Mouse (Mus musculus) stomach, postnatal 0 days (tissue): ENCODE data around the gene Taok3. TPM values are rescaled to one million over a fixed set of nuclear protein-coding genes. Genes with fewer than 3 reads are reported as not detected.
A peak's percentile ranks its signal among the peaks of the same experiment; 100 is the strongest.

Experiments
- ATAC-seq: fragments of 200-750 bp; cut with Nextera tagmentation; 2 replicates; pipeline ENCODE4 v1.8.0; 2017; ENCODE audit not compliant: low FRiP score, low TSS enrichment
- DNase-seq: peaks from one replicate; pipeline ENCODE4 v3.0.0-alpha.2; 2016; ENCODE audit warnings: low spot score
- H3K27ac ChIP-seq: fragments of 300-500 bp; sonication (generic); replicated peaks from 2 replicates; pipeline ENCODE4 v1.5.1; 2014; ENCODE audit warnings: mild to moderate bottlenecking, control low read depth
- H3K27me3 ChIP-seq: fragments of 300-500 bp; sonication (generic); 2 replicates; pipeline ENCODE4 v1.6.1; 2014; ENCODE audit warnings: low read length; ENCODE audit not compliant: control insufficient read depth, insufficient read depth
- H3K36me3 ChIP-seq: fragments of 300-500 bp; sonication (generic); 2 replicates; pipeline ENCODE4 v1.6.1; 2014; ENCODE audit warnings: low read length, mixed read lengths; ENCODE audit not compliant: control insufficient read depth, insufficient read depth
- H3K4me1 ChIP-seq: fragments of 300-500 bp; sonication (generic); replicated peaks from 2 replicates; pipeline ENCODE4 v1.6.1; 2014; ENCODE audit warnings: antibody characterized with exemption; ENCODE audit not compliant: control insufficient read depth, insufficient read depth
- H3K4me2 ChIP-seq: fragments of 300-500 bp; sonication (generic); replicated peaks from 2 replicates; pipeline ENCODE4 v1.6.1; 2014; ENCODE audit warnings: low read depth, mild to moderate bottlenecking, control low read depth, moderate library complexity
- H3K4me3 ChIP-seq: fragments of 300-500 bp; sonication (generic); 2 replicates; pipeline ENCODE4 v1.5.1; 2014; ENCODE audit warnings: low read depth, low read length, control low read depth
- H3K9ac ChIP-seq: fragments of 300-500 bp; sonication (generic); 2 replicates; pipeline ENCODE4 v1.6.1; 2014; ENCODE audit warnings: mild to moderate bottlenecking, low read length, control low read depth, mixed read lengths
- H3K9me3 ChIP-seq: fragments of 300-500 bp; sonication (generic); 2 replicates; pipeline ENCODE4 v1.6.1; 2016; ENCODE audit warnings: low read length; ENCODE audit not compliant: control insufficient read depth
- CTCF ChIP-seq: IDR thresholded peaks from 2 replicates; pipeline ENCODE4 v1.5.1; 2016; ENCODE audit warnings: antibody characterized with exemption, low read depth, mild to moderate bottlenecking, moderate library complexity
- EP300 ChIP-seq: optimal IDR thresholded peaks from 2 replicates; pipeline ENCODE3; 2016; ENCODE audit warnings: antibody characterized with exemption
- WGBS: fragments of 180-500 bp; shearing (Covaris S2); extraction: QIAGEN DNeasy Blood & Tissue Kit; methylation state at CpG from one replicate; pipeline ENCODE4 v1.1.7; 2014; 5-methylcytosine and 5-hydroxymethylcytosine counted together
- polyA plus RNA-seq: library from polyadenylated mRNA; unstranded; fragments of >200 nt; fragmentation: Nextera tagmentation; extraction: Ambion mirVana; gene quantifications from 2 replicates; pipeline ENCODE4 v1.2.1, GENCODE M21; 2015

Taok3 gene
- polyA plus RNA-seq, 1 experiment from 2014 or later, result 24.2 TPM

DNA sequence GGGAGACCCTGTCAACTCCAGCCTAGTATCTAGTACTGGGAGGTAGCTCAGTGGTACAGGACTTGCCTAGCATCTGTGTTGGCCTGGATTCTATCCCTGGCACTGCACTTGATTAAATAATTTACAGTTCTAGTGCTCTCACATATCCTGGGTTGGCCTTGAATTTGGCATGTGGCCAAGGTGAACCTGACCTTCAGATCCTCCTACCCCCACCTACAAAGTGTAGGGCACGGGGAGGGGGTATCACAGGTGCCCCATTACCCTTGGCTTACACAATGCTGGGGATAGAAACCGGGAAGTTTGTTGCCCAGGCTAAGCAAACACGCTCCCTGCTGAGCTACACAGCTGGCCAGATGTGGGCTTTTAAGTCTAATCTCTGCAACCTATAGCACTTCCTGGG lies 183.0 kb downstream of the Taok3 start:
- Histone ChIP-seq H3K4me2 (no peak overlapping the region), H3K36me3 (no peaks in the 10 kb centered on the region), H3K4me3 (no peak overlapping the region), H3K9me3 (no peaks in the 10 kb centered on the region), H3K27ac (no peak overlapping the region), H3K27me3 (no peaks in the 10 kb centered on the region), H3K9ac (no peak overlapping the region), H3K4me1 (no peaks in the 10 kb centered on the region)
- TF ChIP-seq CTCF (no peak), EP300 (no peak)
- peak; percentile 18; the same call in 1 of the 2 replicates for ATAC-seq
- DNase-seq, result no peak
- WGBS, result 49% methylated on average over 3 of the region's 3 CpGs

DNA sequence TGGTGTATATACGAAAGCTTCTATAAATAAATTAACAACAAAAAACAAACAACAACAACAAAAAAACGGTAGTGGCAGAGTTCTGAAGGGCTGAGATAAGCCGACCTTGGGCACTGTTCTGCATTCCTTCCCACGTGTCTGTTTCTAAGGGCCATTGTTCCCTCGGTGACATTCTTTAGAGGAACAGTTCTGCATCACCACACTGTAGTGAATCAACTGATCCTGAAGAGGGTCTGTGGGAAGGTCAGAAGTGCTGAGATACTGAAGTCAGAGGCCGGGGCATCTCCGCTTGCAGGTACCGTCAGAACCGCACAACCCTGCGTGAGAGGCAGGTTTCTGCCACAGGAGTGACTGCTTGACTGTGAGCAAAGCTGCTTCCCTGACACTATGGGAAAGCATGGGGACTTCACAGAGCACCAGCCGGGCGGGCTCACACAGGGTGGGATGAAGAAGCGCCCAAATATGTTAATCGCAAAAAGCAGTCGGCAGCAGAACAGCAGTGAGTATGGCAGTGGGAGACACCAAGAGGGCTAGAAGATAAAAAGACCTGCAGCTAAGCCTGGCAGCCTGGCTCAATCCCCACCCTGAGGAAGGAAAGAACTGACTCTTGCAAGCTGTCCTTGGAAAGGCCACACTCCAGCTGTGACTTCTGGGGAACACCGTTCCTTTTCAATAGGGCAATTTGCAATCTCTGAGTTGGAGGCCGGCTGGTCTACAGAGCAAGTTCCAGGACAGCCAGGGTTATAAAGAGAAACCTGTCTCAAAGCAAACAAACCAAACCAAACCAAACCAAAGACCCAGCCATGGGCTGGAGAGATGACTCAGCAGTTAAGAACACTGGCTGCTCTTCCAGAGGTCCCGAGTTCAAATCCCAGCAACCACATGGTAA lies 184.0 kb downstream of the Taok3 start:
- 60% methylated on average over 18 of the region's 18 CpGs for WGBS
- no peaks in the 10 kb centered on the region for H3K4me1 ChIP-seq
- no peak overlapping the region for H3K4me2 ChIP-seq
- no peaks in the 10 kb centered on the region for H3K36me3 ChIP-seq
- no peak overlapping the region for H3K4me3 ChIP-seq
- TF ChIP-seq CTCF, result no peak
- TF ChIP-seq EP300, result no peak
- H3K27me3 ChIP-seq, result no peaks in the 10 kb centered on the region
- no peaks in the 10 kb centered on the region for H3K9me3 ChIP-seq
- H3K27ac ChIP-seq, result no peak overlapping the region
- no peak for DNase-seq
- ATAC-seq, result no peak
- no peak overlapping the region for H3K9ac ChIP-seq

DNA sequence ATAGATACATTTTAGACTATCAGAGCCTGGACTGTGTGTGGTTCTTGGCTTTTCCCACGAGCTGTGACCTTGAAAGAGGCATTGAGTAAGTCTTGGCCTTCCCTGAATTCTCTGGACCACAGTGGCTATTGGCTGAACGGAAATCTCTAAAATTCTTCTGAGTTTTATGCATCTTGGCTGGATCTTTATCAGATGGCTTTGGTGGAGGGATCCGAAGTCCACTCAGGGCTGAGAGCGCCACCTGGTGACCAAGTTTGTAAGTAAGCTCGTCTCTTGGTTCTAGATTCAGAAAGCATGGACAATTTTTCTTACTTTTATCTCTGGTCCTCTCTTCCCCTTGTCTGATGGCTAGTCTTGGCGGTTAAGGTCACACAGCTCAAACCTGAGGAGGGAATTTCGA lies 185.0 kb downstream of the Taok3 start:
- 57% methylated on average over 7 of the region's 7 CpGs for WGBS
- Histone ChIP-seq H3K4me3 (no peak overlapping the region), H3K27me3 (no peaks in the 10 kb centered on the region), H3K4me1 (no peaks in the 10 kb centered on the region), H3K4me2 (no peak overlapping the region), H3K36me3 (no peaks in the 10 kb centered on the region), H3K27ac (no peak overlapping the region), H3K9ac (no peak overlapping the region), H3K9me3 (no peaks in the 10 kb centered on the region)
- ATAC-seq, result no peak
- DNase-seq, result peak; percentile 73
- TF ChIP-seq EP300, result no peak
- peak; percentile 81 for TF ChIP-seq CTCF

DNA sequence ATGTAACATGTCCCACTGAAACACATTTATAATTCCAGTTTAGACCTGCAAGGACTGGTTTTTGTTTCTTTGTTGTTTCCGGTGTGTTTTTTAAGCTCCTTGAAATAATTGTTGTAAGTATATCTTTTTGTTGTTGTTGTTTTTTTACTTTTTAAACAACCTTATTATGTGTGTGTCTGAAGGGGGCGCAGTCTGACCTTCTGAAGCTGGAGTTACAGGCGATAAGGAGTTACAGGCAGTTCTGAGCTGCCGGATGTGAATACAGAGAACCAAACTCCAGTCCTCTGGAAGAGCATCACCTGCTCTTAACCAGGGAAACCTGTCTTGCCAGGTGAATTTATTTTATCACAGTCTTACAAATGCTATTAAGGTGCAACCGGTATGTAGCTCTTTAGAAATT lies 185.8 kb downstream of the Taok3 start:
- Histone ChIP-seq H3K4me2 (no peak overlapping the region), H3K9me3 (no peaks in the 10 kb centered on the region), H3K4me1 (no peaks in the 10 kb centered on the region), H3K36me3 (no peaks in the 10 kb centered on the region), H3K9ac (no peak overlapping the region), H3K4me3 (no peak overlapping the region), H3K27ac (no peak overlapping the region), H3K27me3 (no peaks in the 10 kb centered on the region)
- ATAC-seq (no peak), DNase-seq (no peak)
- 78% methylated on average over 5 of the region's 5 CpGs for WGBS
- no peak for TF ChIP-seq EP300
- TF ChIP-seq CTCF, result no peak; the same call in 1 of the 2 replicates

DNA sequence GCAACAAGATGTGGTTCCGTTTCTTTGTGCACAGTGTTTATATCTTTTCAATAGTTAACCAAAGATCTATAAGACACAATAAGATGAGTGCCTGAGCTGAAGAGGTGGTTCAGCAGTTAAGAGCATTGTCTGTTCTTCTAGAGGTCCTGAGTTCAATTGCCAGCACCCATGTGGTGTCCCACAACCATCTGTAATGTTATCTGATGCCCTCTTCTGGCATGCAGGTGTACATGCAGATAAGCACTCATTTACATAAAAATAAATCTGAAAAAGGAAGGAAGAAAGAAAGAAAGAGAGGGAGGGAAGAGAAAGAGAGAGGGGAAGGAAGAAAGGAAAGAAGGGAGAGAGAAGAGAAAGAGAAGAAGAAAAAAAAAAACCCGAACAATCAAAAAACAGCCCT lies 186.9 kb downstream of the Taok3 start:
- Histone ChIP-seq H3K4me2 (no peak overlapping the region), H3K9me3 (no peaks in the 10 kb centered on the region), H3K27me3 (no peaks in the 10 kb centered on the region), H3K4me1 (no peaks in the 10 kb centered on the region), H3K9ac (no peak overlapping the region), H3K36me3 (no peaks in the 10 kb centered on the region), H3K4me3 (no peak overlapping the region), H3K27ac (no peak overlapping the region)
- DNase-seq, result no peak
- TF ChIP-seq CTCF (peak; percentile 39), EP300 (no peak)
- WGBS, result 83% methylated on average over 2 of the region's 2 CpGs
- ATAC-seq, result no peak

DNA sequence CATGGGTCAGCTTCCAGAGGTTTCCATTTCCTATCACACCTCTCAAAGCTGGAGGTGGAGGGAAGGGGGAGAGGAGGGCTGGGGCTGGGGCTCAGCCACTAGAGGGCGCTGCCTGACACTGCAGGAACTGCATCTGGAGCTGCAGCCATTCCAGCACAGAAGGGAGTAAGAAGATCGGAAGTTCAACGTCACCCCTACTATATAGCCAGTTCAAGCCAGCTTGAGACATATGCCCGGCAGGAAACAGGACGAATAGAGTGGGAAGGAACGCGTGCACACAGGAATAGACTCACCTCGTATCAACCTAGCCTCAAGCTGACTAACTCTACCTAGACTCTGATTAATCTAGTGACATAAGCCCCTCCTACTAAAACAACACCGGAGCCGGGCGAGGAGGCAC lies 187.8 kb downstream of the Taok3 start:
- no peaks in the 10 kb centered on the region for H3K27me3 ChIP-seq
- TF ChIP-seq CTCF (peak; percentile 88), EP300 (no peak)
- no peaks in the 10 kb centered on the region for H3K9me3 ChIP-seq
- H3K4me2 ChIP-seq, result no peak overlapping the region
- H3K27ac ChIP-seq, result no peak overlapping the region
- peak; percentile 83 for DNase-seq
- WGBS, result 22% methylated on average over 11 of the region's 11 CpGs
- peak; percentile 91 for ATAC-seq
- H3K9ac ChIP-seq, result no peak overlapping the region
- no peaks in the 10 kb centered on the region for H3K4me1 ChIP-seq
- H3K36me3 ChIP-seq, result no peaks in the 10 kb centered on the region
- H3K4me3 ChIP-seq, result no peak overlapping the region
